Mouse (Mus musculus) brain, embryonic 14.5 days (tissue): ENCODE data around the gene Cyp2s1.

Experiments used
- CTCF ChIP-seq: fragments of 200-500 bp; IDR thresholded peaks from 2 replicates; pipeline ENCODE4 v1.5.1; 2012; ENCODE audit warnings: inconsistent platforms, mild to moderate bottlenecking, moderate library complexity, borderline replicate concordance; ENCODE audit not compliant: insufficient read depth, insufficient read length; ENCODE audit errors: extremely low read depth
- POLR2A ChIP-seq: fragments of 200-500 bp; IDR thresholded peaks from 2 replicates; pipeline ENCODE4 v1.6.1; 2012; ENCODE audit warnings: mild to moderate bottlenecking, inconsistent platforms, borderline replicate concordance; ENCODE audit not compliant: poor library complexity, insufficient read depth, insufficient read length, severe bottlenecking; ENCODE audit errors: extremely low read depth

- TF ChIP-seq CTCF: no peak
- TF ChIP-seq POLR2A: no peak
These were observed 13.3 kb downstream of the Cyp2s1 start for GRCm38 (mm10) chr7:25803460-25803859.
